Mouse (Mus musculus): ENCODE data around the gene Tnk2. TPM values are rescaled to one million over a fixed set of nuclear protein-coding genes. Genes with fewer than 3 reads are reported as not detected.

Tnk2 gene
- polyA plus RNA-seq, 1 experiment from 2014 or later: 11.6 TPM

DNA sequence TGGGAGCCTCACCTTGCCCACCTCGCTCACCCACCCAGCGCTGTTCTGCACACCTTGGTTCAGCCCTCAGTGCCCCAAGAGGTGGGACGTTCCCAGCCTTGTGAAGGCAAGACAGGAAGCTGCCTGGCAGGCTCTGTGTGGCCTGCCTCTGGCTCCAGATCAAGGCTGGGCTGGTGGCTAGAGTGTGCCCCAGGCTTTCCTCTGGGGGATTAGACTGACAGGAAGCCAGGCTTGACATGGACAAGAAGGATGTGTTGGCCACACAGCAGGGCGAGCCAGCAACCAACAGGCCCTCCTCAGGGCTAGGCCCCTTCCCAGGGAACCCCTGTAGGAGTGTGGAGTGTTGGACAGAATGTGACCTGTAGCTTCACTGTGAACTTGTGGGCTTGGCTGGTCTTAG lies 39.2 kb downstream of the Tnk2 start:
- Histone ChIP-seq H3K9me3 (ENCODE audit: control insufficient read depth, low read length) (no peaks in the 10 kb centered on the region), H3K9ac (ENCODE audit: low read depth, low read length) (no peak overlapping the region), H3K36me3 (ENCODE audit: control insufficient read depth, insufficient read depth, low read length) (peaks cover 25% of the 10 kb centered on the region), H3K4me2 (no peak overlapping the region), H3K4me3 (ENCODE audit: low read depth, low read length) (no peak overlapping the region), H3K27ac (ENCODE audit: low read depth, low read length) (no peak overlapping the region), H3K27me3 (replicated peaks; ENCODE audit: control insufficient read depth, insufficient read depth, low read length) (no peaks in the 10 kb centered on the region), H3K4me1 (replicated peaks; ENCODE audit: control insufficient read depth, insufficient read depth, low read length) (0 out of 2 replicates have a peak, but pooled peaks cover 4% of the 10 kb centered on the region)
- 78% methylated on average over 4 of the region's 4 CpGs for WGBS
- DNase-seq (ENCODE audit: low spot score) (no peak), ATAC-seq (replicated peaks; ENCODE audit: low FRiP score) (peak; percentile 6; the same call in 1 of the 2 replicates)

GRCm38 (mm10) chr16:32683343-32683742 lies 39.7 kb downstream of the Tnk2 start:
- ATAC-seq (replicated peaks; ENCODE audit: low FRiP score) (peak; percentile 44), DNase-seq (ENCODE audit: low spot score) (no peak)
- WGBS: 67% methylated on average over 5 of the region's 5 CpGs

DNA sequence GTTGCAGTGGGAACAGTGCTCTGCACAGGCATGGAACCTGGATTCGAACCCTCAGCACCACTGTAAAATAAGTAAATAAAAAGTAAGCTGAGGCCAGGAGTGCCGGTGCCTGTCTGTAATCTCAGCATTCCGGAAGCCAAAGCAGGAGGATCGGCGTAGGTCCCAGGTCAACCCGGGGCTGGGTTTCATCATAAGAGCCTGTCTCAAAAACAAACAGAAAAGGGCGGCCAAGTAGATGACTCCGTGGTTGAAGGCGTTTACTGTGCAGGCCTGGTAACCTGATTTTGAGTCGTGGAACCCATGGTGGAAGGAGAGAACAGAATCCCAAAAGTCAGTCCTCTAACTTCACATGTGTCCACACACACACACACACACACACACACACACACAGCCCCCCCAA lies 41.7 kb downstream of the Tnk2 start:
- ATAC-seq (replicated peaks; ENCODE audit: low FRiP score): no peak
- Histone ChIP-seq H3K4me1 (replicated peaks; ENCODE audit: control insufficient read depth, insufficient read depth, low read length) (no peaks in the 10 kb centered on the region; the same call in 1 of the 2 replicates), H3K9ac (ENCODE audit: low read depth, low read length) (no peak overlapping the region), H3K27me3 (replicated peaks; ENCODE audit: control insufficient read depth, insufficient read depth, low read length) (no peaks in the 10 kb centered on the region), H3K27ac (ENCODE audit: low read depth, low read length) (no peak overlapping the region), H3K4me2 (no peak overlapping the region), H3K36me3 (ENCODE audit: control insufficient read depth, insufficient read depth, low read length) (peaks cover 10% of the 10 kb centered on the region), H3K4me3 (ENCODE audit: low read depth, low read length) (no peak overlapping the region), H3K9me3 (ENCODE audit: control insufficient read depth, low read length) (no peaks in the 10 kb centered on the region)
- DNase-seq (ENCODE audit: low spot score): no peak
- WGBS: 65% methylated on average over 10 of the region's 10 CpGs

More at GRCm38 (mm10) chr16:32683343-32683742, 39.7 kb downstream of the Tnk2 start:
- no peak overlapping the region for H3K9ac ChIP-seq (ENCODE audit: low read depth, low read length)
- 0 out of 2 replicates have a peak, but pooled peaks cover 4% of the 10 kb centered on the region for H3K4me1 ChIP-seq (replicated peaks; ENCODE audit: control insufficient read depth, insufficient read depth, low read length)
- H3K9me3 ChIP-seq (ENCODE audit: control insufficient read depth, low read length): no peaks in the 10 kb centered on the region
- H3K27me3 ChIP-seq (replicated peaks; ENCODE audit: control insufficient read depth, insufficient read depth, low read length): no peaks in the 10 kb centered on the region
- no peak overlapping the region for H3K27ac ChIP-seq (ENCODE audit: low read depth, low read length)
- H3K4me3 ChIP-seq (ENCODE audit: low read depth, low read length): no peak overlapping the region
- no peak overlapping the region for H3K4me2 ChIP-seq
- H3K36me3 ChIP-seq (ENCODE audit: control insufficient read depth, insufficient read depth, low read length): peaks cover 23% of the 10 kb centered on the region

GRCm38 (mm10) chr16:32685998-32686397 lies 42.3 kb downstream of the Tnk2 start:
- DNase-seq (ENCODE audit: low spot score): no peak
- no peak overlapping the region for H3K9ac ChIP-seq (ENCODE audit: low read depth, low read length)

DNA sequence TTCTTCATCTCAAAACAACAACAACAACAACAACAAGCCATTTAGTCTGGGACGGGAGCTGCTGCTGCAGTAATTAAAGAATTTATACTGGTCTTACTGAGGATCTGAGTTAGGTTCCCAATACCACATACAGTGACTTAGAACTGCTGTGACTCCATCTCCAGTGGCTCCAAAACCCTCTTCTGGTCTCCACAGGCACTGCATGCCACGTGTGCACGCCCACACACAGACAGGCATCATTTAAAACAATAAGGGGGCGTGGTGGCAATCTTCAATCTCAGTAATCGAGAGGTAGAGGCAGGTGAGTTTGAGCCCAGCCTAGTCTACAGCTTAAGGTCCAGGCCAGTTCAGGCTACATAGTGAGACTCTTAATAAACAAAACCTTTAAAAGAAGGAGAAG lies 43.5 kb downstream of the Tnk2 start:
- Histone ChIP-seq H3K36me3 (ENCODE audit: control insufficient read depth, insufficient read depth, low read length) (0 out of 2 replicates have a peak, but pooled peaks cover 4% of the 10 kb centered on the region), H3K4me2 (no peak overlapping the region), H3K27ac (ENCODE audit: low read depth, low read length) (no peak overlapping the region), H3K4me1 (replicated peaks; ENCODE audit: control insufficient read depth, insufficient read depth, low read length) (no peaks in the 10 kb centered on the region; the same call in 1 of the 2 replicates), H3K9me3 (ENCODE audit: control insufficient read depth, low read length) (no peaks in the 10 kb centered on the region), H3K4me3 (ENCODE audit: low read depth, low read length) (no peak overlapping the region), H3K9ac (ENCODE audit: low read depth, low read length) (no peak overlapping the region), H3K27me3 (replicated peaks; ENCODE audit: control insufficient read depth, insufficient read depth, low read length) (no peaks in the 10 kb centered on the region)
- ATAC-seq (replicated peaks; ENCODE audit: low FRiP score) (no peak), DNase-seq (ENCODE audit: low spot score) (no peak)
- 74% methylated on average over 5 of the region's 5 CpGs for WGBS

More at GRCm38 (mm10) chr16:32685998-32686397, 42.3 kb downstream of the Tnk2 start:
- H3K9me3 ChIP-seq (ENCODE audit: control insufficient read depth, low read length): no peaks in the 10 kb centered on the region
- no peaks in the 10 kb centered on the region; the same call in 1 of the 2 replicates for H3K4me1 ChIP-seq (replicated peaks; ENCODE audit: control insufficient read depth, insufficient read depth, low read length)
- no peak overlapping the region for H3K4me3 ChIP-seq (ENCODE audit: low read depth, low read length)
- ATAC-seq (replicated peaks; ENCODE audit: low FRiP score): no peak
- H3K36me3 ChIP-seq (ENCODE audit: control insufficient read depth, insufficient read depth, low read length): peaks cover 8% of the 10 kb centered on the region
- no peak overlapping the region for H3K4me2 ChIP-seq
- no peaks in the 10 kb centered on the region for H3K27me3 ChIP-seq (replicated peaks; ENCODE audit: control insufficient read depth, insufficient read depth, low read length)
- H3K27ac ChIP-seq (ENCODE audit: low read depth, low read length): no peak overlapping the region
- WGBS: 62% methylated on average over 5 of the region's 5 CpGs

DNA sequence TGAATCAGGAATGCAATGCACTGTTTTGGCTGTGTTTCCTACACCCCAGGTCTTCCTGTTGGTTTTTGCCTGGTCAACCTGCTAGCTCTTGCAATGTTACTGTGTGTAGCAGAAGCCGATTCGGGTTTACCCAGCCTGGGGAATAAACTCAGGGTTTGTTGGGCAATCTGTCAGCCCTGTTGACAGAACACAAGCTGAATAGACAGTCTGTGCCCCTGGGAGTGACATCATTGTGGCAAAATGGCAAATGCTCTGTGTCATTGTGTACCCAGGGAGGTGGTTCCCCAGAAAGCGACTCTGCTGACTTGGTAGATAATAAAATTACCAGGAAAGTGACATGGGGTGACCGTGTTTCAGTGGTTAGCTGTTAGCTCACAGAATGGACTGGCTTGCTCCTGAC lies 45.1 kb downstream of the Tnk2 start:
- no peak overlapping the region for H3K4me3 ChIP-seq (ENCODE audit: low read depth, low read length)
- no peak overlapping the region for H3K9ac ChIP-seq (ENCODE audit: low read depth, low read length)
- no peaks in the 10 kb centered on the region for H3K9me3 ChIP-seq (ENCODE audit: control insufficient read depth, low read length)
- H3K4me1 ChIP-seq (replicated peaks; ENCODE audit: control insufficient read depth, insufficient read depth, low read length): no peaks in the 10 kb centered on the region; the same call in 1 of the 2 replicates
- ATAC-seq (replicated peaks; ENCODE audit: low FRiP score) (no peak; the same call in 1 of the 2 replicates), DNase-seq (ENCODE audit: low spot score) (no peak)
- WGBS: 38% methylated on average over 4 of the region's 4 CpGs
- no peak overlapping the region for H3K27ac ChIP-seq (ENCODE audit: low read depth, low read length)
- no peaks in the 10 kb centered on the region for H3K27me3 ChIP-seq (replicated peaks; ENCODE audit: control insufficient read depth, insufficient read depth, low read length)
- H3K4me2 ChIP-seq: no peak overlapping the region
- no peaks in the 10 kb centered on the region for H3K36me3 ChIP-seq (ENCODE audit: control insufficient read depth, insufficient read depth, low read length)

- Histone ChIP-seq H3K9ac (ENCODE audit: low read depth, low read length) (no peak overlapping the region), H3K4me3 (ENCODE audit: low read depth, low read length) (no peak overlapping the region), H3K36me3 (ENCODE audit: control insufficient read depth, insufficient read depth, low read length) (no peaks in the 10 kb centered on the region), H3K27me3 (replicated peaks; ENCODE audit: control insufficient read depth, insufficient read depth, low read length) (no peaks in the 10 kb centered on the region), H3K4me2 (no peak overlapping the region), H3K4me1 (replicated peaks; ENCODE audit: control insufficient read depth, insufficient read depth, low read length) (no peaks in the 10 kb centered on the region; the same call in 1 of the 2 replicates), H3K9me3 (ENCODE audit: control insufficient read depth, low read length) (no peaks in the 10 kb centered on the region), H3K27ac (ENCODE audit: low read depth, low read length) (no peak overlapping the region)
- ATAC-seq (replicated peaks; ENCODE audit: low FRiP score): peak; percentile 58; the same call in 1 of the 2 replicates
- 4% methylated on average over 9 of the region's 9 CpGs for WGBS
- no peak for DNase-seq (ENCODE audit: low spot score)
Measured at GRCm38 (mm10) chr16:32689501-32689900, 45.8 kb downstream of the Tnk2 start.

DNA sequence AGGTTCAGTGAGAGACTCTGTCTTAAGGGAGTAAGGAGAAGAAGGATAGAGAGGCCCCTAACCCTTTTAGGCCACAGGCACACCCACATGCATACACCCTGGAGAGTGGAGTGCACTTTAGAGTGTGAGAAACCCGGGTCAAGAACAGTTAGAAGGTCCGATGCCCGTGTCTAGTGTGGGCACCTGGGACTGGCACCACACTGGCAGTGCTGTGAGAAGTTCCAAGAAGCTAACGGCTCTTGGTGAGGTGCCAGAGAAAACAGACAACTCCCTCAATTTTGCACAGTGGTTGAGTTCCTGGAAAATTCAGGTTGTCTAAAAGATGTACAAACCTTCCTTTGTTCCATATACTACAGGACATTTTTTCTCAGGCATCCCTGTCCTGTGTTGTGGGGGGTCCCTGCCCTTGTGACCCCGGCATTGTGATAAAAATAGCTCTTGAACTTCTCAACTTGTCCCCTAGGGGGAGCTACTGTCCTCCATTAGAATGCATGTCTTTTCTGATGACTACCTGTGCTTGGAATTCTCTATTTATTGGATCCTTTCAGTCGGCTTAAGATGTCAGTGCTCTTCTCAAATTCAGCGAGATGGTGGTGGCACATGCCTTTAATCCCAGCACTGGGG lies 53.3 kb downstream of the Tnk2 start:
- Histone ChIP-seq H3K27me3 (replicated peaks; ENCODE audit: control insufficient read depth, insufficient read depth, low read length) (no peaks in the 10 kb centered on the region), H3K4me1 (replicated peaks; ENCODE audit: control insufficient read depth, insufficient read depth, low read length) (no peaks in the 10 kb centered on the region), H3K4me3 (ENCODE audit: low read depth, low read length) (no peak overlapping the region), H3K27ac (ENCODE audit: low read depth, low read length) (no peak overlapping the region), H3K4me2 (no peak overlapping the region), H3K9me3 (ENCODE audit: control insufficient read depth, low read length) (no peaks in the 10 kb centered on the region), H3K36me3 (ENCODE audit: control insufficient read depth, insufficient read depth, low read length) (no peaks in the 10 kb centered on the region), H3K9ac (ENCODE audit: low read depth, low read length) (no peak overlapping the region)
- ATAC-seq (replicated peaks; ENCODE audit: low FRiP score) (no peak), DNase-seq (ENCODE audit: low spot score) (no peak)
- 32% methylated on average over 7 of the region's 7 CpGs for WGBS
